Mouse (Mus musculus): ENCODE measurements around the gene Hoxd10. TPM values are rescaled to one million over a fixed set of nuclear protein-coding genes. Genes with fewer than 3 reads are reported as not detected.

The Hoxd10 gene
- polyA plus RNA-seq, 3 experiments from 2014 or later: not detected

DNA sequence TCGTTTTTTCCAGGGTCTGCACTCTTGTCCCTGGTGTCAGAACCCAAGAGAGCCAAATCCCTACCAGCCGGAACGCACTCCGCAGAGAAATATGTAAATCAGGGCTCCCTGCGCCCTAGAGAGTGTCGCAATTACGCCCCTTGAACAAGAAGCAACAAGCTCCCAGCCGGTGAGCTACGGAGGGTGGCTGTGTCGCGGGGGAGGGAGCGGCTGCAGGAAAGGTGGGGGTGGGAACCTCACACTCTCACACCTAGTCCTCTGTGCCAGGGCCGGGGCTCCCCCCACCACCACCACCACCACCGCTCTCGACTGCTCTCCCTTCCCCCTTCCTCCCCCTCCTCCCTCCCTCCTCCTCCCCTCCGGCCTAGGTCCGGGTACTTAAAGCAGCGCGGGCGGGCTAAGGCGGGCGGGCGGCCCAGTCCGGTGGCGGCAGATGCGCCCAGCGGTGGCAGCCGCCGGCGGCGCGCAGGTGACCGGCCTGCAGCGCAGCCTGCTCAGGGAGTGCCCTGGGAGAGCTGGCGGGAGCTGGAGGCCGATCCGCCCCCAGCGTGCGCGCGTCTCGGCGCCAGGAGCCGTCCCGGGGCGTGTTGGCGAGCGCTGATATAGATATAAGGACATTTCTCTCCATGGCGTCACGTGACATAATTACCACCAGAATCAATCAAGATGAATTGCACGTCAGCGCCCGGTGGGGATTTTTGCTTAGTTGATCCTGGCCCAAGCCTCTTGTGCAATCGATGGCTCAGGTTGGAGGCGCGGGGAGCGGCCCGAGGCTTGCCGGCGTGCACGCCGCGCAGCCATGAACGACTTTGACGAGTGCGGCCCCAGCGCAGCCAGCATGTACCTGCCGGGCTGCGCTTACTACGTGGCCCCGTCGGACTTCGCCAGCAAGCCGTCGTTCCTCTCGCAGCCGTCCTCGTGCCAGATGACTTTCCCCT lies 9.9 kb upstream of the Hoxd10 start:
- no peak for ATAC-seq

DNA sequence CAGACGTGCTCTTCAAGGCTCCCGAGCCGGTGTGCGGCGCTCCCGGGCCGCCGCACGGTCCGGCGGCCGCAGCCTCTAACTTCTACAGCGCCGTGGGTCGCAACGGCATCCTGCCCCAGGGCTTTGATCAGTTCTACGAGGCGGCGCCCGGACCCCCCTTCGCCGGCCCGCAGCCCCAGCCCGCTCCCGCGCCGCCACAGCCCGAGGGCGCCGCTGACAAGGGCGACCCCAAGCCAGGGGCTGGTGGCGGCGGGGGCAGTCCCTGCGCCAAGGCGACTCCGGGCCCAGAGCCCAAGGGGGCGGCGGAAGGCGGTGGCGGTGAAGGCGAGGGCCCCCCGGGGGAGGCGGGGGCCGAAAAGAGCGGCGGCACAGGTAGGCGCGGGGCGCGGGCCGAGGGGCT lies 8.9 kb upstream of the Hoxd10 start:
- ATAC-seq: no peak

DNA sequence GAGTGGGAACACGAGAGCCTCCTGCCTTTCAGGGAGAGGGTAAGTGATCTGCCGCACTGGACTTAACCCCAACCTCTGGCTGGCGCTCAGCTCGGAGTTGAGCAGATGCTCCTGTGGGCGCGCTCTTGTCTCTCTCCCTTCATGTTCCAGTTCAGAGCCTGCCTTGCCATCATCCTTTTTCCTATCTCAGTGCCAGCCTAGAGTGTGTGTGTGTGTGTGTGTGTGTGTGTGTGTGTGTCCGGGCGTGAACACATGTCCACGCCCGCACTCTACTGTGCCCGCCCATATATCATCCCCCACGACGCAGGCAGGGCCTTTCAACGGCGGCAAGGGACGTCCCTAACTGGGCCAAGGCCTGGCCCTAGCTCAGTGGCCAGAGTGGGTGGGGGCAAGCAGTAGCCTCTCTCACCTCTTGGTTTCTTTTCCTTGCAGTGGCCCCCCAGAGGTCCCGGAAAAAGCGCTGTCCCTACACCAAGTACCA lies 8.2 kb upstream of the Hoxd10 start:
- no peak for ATAC-seq

DNA sequence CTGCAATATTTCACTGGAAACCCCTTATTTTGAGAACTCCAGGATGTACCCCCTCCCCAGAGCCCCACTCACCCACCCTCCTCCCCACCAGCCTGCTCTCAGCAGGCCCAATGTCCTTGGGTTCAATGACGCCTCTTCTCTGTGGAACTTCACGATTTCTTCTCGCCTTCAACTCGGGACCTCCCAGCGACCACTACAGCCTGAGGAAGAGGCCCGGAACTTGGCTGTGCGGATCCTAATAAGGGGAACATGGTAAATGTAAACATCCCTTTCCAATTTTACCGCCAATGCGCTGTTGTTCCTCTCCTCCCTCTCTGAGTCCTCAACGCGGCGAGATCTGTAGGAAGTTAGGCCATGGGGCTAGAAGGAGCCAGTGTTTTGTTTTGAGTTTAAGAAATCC lies 7.6 kb upstream of the Hoxd10 start:
- ATAC-seq: no peak

DNA sequence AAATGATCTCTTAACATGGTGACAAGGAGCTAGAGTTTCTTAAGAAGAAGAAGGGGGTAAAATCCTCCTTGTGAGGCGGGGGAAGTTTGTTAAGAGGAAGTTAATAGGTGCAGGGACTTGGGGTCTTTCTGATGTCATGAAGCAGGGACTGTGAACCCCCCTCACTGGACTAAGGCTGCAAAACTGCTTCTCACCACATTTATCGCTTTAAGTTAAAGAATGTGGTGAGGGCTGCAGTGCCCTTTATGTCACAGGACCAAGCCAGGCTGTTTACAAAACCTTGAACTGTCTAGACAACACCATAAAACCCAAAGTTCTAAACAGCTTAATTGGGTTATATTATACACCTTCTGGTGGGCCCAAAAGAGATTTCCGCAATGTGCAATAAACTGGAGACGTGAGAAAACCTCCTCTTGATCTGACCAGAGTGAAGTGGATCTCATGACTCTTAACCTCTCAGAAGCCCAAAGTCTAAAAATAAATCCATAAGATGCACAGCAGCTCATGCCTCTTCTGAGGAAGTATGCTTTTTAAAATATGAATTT lies 6.6 kb upstream of the Hoxd10 start:
- ATAC-seq: no peak

DNA sequence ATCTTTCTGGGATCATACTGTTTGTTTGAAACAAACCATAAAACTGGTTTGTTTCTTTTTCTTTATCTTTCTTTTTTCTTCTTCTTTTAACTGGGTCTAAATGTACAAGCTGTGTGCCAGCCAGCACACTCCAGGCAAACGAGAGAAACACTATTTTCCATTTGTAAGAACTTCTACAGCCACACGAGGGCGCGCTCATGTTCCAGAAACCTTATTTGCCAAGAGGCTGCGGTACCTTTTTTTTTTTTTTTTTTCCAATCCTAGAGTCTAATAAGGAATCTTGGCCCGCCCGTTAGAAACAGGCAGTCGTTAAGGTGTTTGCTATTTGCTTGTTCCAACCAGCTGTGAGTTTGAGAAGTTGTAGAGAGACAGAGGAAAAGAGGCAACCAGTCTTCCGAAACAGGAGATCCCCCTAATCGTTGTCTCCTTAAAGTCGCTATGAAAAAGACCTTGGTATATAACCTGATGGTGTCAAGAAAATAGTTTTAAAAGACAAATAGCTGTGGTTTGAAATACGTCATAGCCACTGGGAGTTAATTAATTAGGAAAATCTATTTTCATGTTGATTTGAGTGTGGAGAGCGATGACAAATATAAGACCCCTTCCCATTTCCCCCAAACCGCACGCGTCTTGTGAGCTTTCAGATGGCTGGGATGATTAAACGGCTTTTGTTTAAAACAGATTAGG lies 5.3 kb upstream of the Hoxd10 start:
- peak; percentile 42 for ATAC-seq

DNA sequence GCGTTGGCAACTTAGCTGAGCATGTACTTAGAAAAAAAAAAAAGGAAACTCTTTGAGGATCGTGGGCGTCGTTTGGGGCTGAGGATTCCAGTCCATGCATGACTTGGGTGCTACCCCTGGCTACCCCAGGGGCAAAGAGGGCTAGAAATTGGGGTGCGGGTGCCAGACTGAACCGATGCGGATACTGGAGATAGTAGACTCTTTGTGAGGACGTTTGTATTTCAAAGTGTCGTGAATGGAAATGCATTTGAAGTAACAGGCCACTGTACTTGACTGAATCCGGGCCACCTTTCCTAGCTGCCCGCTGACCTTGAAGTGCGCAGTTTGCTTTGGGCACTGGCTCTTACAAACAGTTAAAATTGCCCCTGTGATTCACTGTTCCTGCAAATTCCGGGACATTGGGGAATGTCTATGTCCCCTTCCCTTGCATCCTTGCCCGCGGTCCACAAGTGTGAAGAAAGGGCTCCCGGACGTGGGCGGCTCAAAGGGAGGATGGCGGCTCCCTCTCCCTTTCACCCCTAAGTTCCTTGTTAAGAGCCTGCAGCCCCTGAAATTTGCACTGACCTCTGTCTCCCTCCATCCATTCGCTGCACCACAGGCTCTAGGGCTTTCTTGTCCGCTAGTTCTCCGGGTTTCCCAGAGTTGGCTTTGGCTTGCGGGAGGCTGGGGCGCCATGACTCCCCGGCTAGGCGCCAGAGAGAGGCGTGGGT lies 4.6 kb upstream of the Hoxd10 start:
- no peak for ATAC-seq

DNA sequence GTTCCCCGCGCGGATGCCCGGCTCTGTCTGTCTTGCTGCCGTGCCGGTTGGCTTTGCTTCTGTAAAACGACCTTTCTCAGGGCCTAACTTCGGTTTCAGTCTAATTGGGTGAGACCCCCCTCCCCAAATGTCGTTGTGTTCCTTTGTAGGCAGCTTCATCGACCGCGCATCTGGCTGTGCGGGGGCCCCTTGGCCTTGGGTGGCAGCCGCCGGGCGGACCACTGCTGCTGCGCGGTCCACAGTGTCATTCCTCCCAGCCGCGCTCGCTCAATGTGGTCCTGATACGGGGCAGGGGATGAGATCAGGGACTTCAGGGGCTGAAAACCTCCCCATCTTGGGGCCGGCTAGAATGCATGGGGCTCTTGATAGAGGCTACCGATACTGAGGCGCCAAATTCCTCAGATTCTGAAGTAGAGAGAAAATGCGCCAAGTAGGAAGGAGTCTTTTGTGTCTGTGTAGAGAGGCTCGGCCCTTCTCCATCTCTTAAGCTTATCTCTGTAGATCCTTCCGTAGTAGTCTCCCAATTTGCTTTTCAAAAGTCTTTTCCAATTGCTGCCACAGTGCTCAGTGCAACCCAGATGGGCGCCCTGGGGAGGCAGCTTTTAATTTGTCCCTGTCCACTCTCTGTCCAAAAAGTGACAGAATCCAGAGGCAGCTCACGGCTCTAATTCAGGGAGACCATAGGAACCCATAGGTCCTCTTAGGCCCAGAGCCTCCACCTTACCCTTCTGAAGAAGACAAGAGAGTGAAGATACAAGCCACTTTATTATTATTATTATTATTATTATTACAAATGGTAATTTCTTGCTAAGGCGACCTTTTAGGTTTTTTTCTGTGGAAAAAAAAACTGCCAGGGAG lies 3.8 kb upstream of the Hoxd10 start:
- ATAC-seq: no peak

DNA sequence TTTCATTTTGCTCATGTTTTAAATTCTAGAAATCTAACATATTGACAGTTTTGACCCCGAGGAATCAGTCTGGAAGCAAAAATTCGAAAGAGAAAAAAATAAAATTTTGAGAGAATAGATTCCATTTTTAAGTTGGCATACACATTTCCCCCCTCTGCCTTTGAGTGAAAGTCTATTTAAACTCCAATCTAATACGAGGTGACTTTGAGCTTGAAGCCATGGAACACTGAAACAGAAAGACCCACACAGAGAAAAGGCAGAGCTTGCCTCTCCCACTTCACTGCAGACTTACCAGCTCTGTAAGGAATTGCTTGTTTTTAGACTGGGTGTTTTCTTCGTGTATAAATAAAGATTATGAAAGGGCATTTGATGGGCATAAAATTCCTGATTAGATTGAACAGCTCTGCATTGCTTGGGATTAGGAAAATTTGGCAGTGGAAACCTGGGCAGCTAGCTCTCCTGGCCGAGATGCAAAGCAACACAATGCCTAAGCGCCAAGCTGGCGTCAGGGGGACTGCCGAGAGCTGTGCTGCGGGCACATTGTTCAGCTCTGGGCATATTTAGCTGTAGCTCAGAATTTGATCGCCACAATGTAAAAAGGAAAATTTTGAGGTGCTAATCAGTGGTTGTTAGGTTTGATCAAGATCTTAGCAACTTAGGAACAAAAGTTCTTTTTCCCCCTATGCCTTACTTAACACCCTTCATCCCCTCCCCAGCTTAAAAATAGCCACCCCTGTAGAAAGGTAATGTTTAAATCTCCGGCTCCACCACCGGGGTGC lies 2.7 kb upstream of the Hoxd10 start:
- no peak for ATAC-seq

DNA sequence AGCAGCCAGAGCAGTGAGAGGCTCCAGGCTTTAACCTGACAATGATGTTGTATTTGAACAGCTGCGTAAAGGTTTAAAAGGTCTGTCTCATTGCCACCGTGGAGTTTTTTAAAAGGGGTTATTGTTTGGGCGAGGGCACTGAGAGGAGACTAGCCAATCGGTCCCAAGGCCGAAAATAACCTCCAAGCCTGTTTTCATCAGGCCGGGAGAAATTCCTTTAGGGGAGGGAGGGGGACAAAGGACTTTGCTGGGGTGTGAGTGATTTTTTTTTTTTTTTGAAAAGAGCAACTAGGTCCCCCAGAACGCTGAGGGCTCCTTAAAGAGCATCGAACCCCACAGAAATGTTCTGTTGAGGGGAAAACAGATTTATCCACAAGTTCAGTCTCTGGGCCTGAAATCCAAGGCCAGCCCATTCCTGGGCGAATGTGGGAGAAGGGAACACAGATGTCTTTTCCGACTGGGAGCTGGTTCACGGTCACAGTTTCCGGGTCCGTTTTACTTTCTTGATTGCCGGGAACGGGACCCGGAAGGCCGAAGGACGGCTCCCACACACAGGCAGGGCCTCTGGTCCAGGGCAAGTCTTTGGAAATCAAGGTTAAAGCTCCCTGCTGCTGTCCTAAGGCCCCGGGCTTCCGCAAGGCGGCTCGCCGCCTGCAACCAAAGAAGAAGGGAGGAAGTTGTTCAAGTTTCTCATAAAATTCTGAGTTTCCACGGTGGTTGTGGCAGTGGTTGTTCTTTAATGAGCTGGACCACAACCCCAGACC lies 2.0 kb upstream of the Hoxd10 start:
- no peak for ATAC-seq

DNA sequence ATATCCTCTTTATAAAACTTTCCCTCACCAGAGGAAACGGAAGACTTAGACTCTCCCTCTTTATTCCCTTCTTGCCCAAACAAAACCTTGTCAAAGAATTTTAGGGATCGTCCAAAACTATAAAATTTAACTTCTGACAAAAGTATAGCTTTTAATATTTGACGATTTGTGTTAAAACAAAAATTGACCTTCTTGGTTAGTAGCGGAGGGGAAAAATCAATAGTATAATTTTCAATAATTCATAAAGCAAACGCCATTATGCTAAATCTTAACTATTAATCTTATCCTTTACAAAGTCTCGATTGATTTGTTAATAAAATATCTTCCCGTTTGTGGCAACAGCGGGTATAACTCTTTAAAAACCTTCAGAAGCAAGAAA lies 1.4 kb upstream of the Hoxd10 start:
- no peak for ATAC-seq

DNA sequence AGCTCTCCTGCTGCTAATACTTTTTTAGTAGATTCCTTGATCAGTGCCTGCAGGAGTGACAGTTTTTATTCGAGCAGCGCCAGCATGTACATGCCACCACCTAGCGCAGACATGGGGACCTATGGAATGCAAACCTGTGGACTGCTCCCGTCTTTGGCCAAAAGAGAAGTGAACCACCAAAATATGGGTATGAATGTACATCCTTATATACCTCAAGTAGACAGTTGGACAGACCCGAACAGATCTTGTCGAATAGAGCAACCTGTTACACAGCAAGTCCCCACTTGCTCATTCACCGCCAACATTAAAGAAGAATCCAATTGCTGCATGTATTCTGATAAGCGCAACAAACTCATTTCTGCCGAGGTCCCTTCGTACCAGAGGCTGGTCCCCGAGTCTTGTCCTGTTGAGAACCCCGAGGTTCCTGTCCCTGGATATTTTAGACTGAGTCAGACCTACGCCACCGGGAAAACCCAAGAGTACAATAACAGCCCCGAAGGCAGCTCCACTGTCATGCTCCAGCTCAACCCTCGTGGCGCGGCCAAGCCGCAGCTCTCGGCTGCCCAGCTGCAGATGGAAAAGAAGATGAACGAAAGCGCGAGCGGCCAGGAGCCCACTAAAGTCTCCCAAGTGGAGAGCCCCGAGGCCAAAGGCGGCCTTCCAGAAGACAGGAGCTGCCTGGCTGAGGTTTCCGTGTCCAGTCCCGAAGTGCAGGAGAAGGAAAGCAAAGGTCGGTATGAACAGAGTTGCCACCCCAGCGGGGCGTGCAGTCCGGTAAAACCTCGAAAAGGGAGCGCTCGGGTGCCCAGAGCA lies 477 bp downstream of the Hoxd10 start:
- no peak for ATAC-seq

DNA sequence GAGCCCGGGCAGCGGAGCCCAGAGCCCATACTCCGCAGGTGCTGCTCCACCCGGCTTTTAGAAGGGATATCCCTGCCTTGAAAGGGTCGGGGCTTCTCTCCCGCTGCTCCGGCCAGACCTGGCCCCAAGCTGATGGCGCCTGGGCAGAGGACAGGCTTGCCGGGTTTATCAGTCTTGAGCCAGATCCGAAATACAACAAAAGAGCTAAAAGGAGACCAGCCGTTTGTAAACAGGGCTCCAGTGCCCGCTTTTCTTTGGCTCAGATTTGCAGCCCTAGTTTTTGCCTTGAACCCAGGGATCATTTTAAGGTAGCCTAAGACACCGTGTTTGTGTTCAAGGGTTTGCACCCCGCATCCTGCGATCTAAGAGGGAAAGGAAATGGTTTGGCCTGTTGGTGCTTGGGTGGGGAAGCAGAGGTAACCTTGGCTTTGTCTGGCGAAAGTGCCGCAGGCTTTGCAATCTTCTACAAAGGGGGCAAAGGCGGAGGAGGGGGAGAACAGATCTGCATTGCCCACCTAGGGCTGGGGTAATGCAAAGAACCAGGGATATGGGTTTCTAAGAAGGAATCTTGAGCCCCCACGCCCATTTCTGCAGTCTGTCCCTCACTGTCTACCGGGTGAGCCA lies 1.2 kb downstream of the Hoxd10 start:
- no peak for ATAC-seq

DNA sequence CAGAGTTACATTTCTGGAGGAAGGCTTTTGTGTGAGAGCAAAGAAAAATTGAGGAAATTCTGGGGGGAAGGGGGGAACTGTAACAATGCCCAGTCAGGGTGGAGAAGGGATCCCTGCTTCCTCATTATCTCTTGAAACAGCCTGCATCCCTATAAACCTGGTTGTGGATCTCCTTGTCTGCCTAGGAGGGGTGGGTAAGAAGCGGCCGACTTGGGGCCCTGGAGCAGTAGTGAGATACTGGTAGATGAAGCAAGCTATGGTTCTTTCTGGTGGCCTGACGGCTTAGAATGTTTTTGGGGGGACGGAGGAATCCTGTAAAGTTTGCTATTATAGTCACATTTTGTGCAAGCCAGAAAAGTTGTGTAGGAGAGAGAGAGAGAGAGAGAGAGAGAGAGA lies 1.7 kb downstream of the Hoxd10 start:
- no peak for ATAC-seq

DNA sequence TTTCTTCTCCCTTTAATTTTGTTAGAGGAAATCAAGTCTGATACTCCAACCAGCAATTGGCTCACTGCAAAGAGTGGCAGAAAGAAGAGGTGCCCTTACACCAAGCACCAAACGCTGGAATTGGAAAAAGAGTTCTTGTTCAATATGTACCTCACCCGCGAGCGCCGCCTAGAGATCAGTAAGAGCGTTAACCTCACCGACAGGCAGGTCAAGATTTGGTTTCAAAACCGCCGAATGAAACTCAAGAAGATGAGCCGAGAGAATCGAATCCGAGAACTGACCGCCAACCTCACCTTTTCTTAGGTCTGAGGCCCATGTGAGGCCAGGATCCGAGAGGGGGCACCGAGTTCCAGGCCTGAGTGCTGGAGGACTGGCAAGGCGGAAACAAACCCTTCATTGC lies 2.3 kb downstream of the Hoxd10 start:
- ATAC-seq: no peak

DNA sequence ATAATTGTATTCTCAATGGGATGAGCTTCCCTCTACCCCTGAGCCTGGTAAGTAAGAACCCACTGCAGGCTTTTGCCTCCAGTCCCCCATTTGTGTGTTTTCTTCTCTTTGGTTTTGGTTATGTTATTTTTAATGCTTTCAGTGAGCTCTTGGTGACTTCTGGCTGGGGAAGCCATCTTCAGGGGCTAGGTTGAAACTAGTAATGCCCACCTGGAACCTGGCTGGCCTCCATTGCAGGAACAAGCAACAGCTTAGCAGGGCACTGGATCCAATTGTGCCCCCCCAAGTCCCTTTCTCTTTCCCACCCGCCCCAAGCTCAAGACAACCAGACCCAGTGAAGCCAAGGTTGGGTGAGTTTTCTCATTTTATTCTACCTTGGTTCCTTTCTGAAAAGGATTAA lies 3.7 kb downstream of the Hoxd10 start:
- ATAC-seq: no peak

DNA sequence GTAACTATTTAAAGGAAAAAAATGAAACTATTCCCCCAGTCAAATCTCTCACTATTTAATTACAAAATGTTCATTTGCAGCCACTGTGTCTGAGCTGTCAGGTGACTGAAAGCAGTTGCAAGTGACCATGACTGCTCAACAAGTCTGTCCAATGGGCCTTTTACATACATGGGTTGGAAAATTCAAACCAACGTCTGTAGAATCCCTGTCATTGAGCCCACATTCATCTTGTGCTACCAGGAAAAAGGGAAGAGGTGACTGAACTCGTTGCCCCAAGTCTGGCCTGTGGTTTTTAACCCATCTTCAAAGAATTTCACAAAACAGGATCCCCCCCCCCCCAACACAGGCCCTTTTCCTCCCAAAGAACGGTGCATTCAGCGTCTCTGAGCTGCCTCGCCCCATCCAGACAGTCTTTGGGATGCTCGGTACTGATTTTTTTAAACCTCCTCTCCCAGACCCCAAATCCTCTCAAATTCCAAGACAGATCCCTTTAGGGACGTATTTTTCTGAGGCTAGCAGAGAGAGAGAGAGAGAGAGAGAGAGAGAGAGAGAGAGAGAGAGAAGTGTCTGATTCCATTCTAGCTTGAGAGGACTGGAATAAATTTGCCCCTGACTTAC lies 4.2 kb downstream of the Hoxd10 start:
- no peak for ATAC-seq
